Mouse (Mus musculus) central nervous system, embryonic 18 days (tissue): Measurements from ENCODE around the gene Net1. TPM values are rescaled to one million over a fixed set of nuclear protein-coding genes. Genes with fewer than 3 reads are reported as not detected.

ENCODE experiments used
- polyA plus RNA-seq: library from polyadenylated mRNA; depleted of rRNA; stranded (reverse); fragments of >200 nt; gene quantifications from 2 replicates; pipeline ENCODE4 v1.2.3, GENCODE M21; 2012; rRNA removed

Gene Net1
- 6.2 and 6.3 TPM in 2 replicates for polyA plus RNA-seq

DNA sequence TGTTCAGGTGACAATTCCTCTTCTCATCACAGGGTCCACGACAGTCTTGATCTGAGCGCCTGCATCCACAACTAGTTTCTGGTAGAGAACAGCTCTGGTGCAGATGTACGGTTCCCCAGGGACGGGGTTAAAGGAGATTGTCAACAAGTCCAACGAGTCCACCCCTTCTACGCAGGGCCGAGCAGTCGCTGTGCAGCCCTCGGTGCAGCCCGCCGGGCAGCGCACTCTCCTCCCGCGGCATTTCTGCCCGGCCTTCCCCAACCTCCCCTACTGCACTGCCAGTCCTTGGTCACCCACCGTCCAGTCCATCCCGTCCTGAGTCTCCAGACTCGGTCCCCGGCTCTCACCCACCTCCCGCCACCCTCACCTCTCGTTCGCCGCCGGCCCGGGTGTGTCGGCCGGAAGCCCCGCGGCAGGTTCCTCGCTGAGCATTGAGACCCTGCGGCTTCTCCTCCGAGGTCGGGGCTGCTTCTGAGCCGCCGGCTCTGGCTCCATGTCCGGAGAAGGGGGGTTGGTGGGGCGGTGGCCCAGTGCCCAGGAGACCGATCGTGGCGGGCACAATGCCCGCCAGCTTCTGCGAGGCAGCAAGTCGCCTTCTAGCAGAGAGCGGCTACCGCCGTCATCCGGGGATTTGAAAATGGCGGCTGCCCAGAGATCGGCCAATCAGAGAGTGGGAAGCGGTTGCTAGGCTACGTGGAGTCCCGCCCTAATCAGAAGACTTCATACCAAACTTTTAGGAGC lies at the start of gene Net1, which contains the start of gene Tubal3:
Net1 (minus strand) TSS at position 650 of the 741 bp plus-strand sequence.
Tubal3 (plus strand) TSS at position 704 of the 741 bp plus-strand sequence.

DNA sequence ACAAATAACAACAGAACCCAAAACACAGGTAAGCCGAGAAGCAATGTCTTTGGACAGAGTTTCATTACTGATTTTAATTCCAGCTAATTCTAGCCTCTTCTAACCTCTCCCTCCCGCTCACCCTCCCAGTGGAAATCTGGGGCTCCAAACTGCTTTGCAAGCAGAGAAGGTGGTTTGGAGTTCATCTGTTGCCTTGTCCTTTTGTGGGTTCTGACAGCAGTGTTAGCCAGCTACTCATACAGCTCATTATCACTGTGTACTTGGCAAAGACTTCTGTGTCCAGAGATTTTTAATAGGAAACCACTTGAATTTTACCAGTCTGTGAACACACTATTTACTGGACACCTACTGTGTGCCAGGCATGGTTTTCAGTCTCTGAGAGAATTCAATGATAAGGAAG lies 27.2 kb upstream of the Net1 start, which contains the start of gene Ucn3:
Ucn3 (minus strand) TSS at position 101 of the 400 bp plus-strand sequence.

DNA sequence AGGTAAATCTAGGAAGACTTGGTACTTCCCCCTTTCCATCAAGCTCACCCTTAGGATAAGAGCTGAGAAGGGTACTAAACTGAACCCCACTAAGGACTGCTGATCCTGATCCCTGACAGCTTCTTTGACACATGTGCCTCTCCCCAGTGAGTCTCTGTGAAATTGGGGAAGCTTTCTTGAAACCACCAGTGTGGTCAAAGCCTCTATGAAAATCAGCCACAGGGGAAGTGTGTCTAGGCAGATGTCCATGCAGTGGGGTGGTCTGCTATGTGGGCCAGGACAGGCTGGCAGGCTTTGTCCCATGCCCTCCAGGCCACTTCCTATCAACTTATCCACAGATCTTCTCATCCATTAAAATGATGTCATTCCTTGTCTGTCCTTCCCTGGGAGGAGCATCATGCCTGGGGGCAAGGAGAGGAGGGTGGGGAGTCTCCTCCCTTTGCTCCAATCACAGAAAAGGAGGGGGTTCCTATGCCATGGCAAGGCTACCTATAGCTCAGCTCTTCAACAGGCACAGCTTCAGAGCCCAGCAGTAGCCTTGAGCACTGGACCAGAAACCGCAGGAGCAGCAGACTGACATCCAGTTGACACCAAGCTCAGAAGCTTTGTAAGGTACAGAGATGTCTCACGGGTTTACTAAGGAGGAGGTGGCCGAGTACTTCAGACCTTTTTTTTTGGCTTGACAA lies 64.2 kb downstream of the Net1 start, which contains the start of gene Calm5:
Calm5 (plus strand) TSS at position 526 of the 686 bp plus-strand sequence.

DNA sequence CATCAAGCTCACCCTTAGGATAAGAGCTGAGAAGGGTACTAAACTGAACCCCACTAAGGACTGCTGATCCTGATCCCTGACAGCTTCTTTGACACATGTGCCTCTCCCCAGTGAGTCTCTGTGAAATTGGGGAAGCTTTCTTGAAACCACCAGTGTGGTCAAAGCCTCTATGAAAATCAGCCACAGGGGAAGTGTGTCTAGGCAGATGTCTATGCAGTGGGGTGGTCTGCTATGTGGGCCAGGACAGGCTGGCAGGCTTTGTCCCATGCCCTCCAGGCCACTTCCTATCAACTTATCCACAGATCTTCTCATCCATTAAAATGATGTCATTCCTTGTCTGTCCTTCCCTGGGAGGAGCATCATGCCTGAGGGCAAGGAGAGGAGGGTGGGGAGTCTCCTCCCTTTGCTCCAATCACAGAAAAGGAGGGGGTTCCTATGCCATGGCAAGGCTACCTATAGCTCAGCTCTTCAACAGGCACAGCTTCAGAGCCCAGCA lies 80.7 kb downstream of the Net1 start, which contains the start of gene Calm4:
Calm4 (plus strand) TSS at position 446 of the 496 bp plus-strand sequence.

Other genes with a start within 250 kb of the Net1 start
- gene Calml3, start 113.9 kb downstream of the Net1 start, polyA plus RNA-seq: not detected in 2 replicates
- not detected in 2 replicates for gene Calm4, start 80.5 kb downstream of the Net1 start, polyA plus RNA-seq
- gene Calm5, start 64.0 kb downstream of the Net1 start, polyA plus RNA-seq: not detected in 2 replicates
- gene Tubal3, start 54 bp upstream of the Net1 start, polyA plus RNA-seq: 0.03 TPM in 1 of 2 replicates, not detected in the other
- gene Ucn3, start 27.1 kb upstream of the Net1 start, polyA plus RNA-seq: 0.36 and 0.69 TPM in 2 replicates
- gene Akr1c14, start 130.8 kb upstream of the Net1 start, polyA plus RNA-seq: 0.54 and 0.84 TPM in 2 replicates
- 0.13 and 0.23 TPM in 2 replicates for gene Akr1c18, start 232.4 kb upstream of the Net1 start, polyA plus RNA-seq